Mouse (Mus musculus) frontal cortex, adult (tissue): ENCODE data around the gene Pikfyve.

Experiments used
- ATAC-seq: cut with Nextera tagmentation; 2 replicates; pipeline ENCODE4 v1.9.2; 2017; ENCODE audit warnings: mild to moderate bottlenecking, moderate library complexity, mixed read lengths; ENCODE audit not compliant: low TSS enrichment

Gene Pikfyve

DNA sequence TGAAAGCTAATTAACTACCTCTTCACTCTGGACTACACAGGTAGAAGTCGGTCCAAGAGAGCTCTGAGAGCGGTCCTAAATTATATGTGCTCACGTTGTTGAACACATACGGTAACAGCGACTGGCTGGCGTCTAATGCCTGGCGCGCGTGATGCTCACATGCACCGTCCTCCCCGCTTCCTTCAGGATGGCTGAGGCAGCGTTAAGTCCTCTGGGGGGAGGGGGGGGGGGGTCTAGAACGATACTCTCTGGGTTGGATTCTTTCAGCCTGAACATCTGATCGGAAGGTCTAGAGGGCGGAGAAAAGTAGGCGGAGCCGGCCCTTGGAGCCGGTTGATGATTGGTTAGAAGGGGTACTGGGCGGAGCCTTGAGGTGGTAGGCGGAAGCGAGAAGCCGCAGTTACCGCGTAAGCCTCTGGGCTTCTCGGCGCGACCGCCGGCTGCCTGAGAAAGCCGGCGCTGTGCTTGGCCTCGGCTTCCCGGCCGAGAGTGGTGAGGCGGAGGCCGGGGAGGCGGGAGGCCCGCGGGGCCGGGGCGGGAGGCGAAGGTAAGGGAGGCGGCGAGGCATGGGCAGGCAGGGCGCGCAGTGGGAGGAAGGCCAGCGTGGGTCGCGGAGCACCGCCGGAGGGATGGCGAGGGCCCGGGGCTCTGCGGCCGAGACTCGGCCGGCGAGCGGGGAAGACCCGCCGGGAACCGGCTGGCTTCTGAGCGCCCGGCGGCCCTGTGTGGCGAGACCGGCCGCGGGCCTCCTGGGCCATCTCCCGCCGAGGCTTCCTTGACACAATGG is at the start of gene Pikfyve, which contains the start of gene Idh1:
Gene Pikfyve (plus strand): TSS at position 397 of the 787 bp plus-strand sequence.
Gene Idh1 (minus strand): TSS at position 214 of the 787 bp plus-strand sequence.
- ATAC-seq, result peak; percentile 97

DNA sequence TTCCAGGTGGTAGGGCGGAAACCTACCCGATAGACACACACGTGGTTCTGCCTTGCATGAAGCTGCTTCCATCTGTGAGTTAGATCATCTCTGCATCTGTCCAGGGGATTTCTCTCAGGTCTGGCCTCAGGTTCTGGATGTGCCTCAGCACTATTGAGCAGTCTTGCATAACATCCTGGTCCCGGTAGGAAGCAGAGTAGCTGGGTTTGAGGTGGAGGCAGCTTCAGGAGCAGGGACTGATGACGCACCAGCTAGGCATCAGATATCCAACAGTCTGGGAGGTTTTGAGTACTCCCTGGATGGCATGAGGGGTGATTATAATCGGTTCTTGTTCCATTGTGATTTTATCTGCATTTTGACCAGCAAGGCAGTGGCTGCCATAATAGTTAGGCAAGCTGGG is 48.9 kb upstream of the Pikfyve start:
- ATAC-seq, result no peak

DNA sequence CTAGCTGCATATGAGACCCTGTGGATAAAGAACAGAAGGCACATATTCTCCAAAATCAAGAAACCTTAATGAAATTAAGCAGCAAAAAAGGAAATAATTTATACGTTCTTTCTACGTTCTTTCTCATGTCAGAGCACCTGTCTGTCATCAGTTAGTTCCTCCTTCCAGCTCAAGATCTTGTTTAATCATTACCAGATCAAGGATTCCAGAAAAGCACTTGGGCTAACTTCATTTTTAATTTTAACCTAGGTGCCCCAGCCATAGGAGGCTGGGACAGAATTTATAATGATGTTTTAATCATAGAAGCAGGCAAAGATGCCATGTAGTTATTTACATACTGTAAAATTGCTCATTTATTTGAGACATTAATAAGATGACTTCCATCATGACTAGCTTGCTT is 41.7 kb upstream of the Pikfyve start:
- no peak for ATAC-seq

DNA sequence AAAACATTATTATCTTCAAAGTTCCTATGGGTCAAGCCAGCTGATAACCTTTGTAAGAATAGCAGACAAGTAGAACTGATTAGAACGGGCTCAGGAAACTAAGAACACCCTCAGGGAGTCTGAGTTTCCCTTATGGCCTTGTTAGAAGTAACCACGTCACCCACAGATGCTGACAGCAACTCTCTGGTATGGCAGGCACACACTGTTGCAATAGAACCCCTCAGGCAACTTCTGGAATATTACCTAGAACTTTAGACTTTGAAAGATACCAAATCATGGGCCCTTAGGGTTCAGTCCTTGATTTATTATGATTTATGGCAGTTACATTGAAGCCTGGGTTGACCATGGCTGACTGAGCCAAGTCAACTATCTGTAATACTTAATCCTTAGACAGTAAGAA is 39.9 kb upstream of the Pikfyve start:
- no peak for ATAC-seq

DNA sequence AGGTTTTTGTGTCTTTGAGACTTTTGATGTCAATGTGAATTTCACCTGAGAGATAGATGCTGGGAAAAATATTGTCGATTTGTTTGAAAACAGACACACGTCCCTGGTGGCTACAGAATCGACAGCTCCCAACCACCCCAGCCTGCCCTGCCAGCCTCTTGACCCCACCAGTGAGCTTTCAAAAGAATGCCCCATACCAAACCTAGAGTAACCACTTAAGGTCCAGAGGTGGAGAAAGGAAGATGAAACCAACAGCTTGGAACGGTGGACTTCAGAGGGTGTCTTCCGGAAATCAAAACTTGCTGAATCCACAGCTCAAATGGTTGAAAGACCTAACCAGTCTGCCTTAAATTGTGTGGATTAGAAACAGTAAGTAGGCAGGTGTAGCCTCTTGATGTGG is 39.2 kb upstream of the Pikfyve start:
- ATAC-seq, result no peak

DNA sequence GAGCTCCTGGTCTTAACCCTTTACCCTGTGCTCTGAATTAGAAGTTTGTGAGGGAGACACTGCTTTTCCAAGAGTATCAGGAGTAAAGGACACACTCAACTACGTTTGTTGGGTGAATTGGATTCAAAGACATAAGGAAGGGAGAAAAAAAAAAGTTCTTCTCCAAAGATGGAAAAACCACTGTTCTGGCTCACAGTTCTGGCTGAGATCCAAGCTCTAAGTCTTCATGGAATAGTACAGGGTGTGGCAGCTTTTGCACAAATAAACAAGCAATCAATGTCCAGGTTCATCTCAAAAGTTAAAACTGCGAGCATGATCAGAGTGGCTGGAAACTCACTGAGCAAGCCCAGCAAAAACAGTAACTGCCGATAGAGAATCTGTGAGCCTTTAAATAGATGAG is 38.5 kb upstream of the Pikfyve start:
- ATAC-seq, result no peak

DNA sequence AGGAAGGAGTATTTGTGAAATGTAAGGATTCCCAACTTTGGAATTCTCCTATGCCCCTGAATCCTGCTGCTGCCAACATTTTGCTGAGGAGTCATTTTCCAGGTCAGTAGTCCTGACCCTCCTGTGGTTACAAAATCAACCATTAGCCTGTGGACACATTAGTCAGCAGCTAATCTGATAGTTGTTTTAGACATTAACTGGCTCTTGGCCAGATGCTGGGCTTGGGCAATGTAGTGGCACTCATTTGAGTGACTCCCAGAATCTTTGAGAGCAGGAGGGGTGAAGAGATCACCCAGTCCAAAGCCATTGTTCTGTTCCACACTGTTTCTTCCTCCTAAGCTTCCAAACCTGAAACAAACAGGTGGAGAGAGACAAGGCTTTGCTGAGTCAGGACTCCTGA is 31.7 kb upstream of the Pikfyve start:
- no peak for ATAC-seq

DNA sequence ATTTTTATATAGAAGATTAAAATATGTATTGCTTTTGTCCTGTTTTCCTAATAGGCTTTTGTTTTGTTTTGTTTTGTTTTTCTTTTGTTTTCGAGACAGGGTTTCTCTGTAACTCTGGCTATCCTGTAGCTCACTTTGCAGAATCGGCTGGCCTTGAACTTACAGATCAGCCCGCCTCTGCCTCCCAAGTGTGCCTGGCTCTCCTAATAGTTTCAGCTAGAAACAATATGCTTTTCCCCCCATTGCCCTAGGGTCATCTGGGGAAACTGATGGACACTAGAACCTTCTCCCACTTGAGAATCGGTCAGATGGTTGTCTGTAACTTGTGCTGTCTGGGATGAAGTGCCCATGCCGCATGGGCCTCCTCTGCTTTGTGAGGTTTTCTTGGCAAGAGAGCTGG is 30.4 kb upstream of the Pikfyve start:
- ATAC-seq, result no peak

DNA sequence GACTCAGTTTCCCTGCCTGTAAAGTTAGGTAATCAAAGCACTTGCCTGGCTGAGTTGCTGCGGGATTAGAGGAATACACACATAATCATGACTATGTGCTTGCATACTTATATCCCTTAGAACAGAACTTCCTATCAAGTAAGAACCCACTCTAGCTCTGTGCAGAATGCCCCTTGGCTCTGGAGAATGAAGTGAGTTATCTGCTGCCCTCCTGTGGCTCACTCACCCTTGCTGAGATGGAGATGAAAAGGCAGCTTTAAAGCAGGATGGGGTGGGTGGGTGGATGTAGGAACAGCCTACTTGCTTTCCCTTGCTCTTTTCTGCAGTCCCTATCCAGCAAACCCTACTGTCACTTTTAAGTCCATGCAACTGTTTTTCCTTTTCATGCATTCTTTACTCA is 24.3 kb upstream of the Pikfyve start:
- peak; percentile 55; the same call in 1 of the 2 replicates for ATAC-seq

DNA sequence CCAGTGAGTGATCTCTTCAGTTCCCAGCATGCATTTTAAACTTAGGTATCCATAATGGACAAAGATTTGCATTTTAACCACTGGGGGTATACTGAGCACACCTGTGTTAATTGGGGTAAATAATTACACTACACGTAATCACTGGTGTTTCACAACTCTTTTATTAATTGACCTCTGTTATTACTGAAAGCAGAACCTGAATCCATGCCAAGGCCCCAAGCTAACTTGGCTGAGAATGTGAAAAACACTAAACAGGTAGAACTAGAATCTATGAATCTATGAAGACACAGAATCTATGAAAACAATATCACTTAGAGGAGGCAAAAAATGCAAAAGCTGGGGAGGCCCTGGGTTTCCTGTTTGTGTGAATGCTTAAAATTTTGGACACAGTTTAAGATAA is 19.0 kb upstream of the Pikfyve start:
- ATAC-seq, result no peak

DNA sequence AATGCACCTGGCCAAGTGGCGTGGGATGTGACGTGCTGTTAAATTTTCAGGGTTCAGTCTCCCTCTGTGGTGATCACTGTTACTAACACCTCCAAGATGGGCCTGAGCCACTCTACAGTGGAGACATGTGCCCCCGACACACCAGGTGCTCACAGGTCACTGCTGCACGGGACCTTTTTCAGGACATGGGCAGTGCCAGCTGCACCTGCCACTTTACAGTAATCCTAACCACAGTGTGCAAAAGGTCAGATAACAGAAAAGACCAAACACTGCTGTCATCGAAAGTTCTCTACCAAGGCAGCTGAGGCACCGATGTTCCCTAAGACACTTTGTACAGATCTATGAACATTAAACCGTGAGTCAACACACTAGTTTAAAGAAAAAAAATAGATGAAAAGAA is 16.9 kb upstream of the Pikfyve start:
- ATAC-seq, result no peak

DNA sequence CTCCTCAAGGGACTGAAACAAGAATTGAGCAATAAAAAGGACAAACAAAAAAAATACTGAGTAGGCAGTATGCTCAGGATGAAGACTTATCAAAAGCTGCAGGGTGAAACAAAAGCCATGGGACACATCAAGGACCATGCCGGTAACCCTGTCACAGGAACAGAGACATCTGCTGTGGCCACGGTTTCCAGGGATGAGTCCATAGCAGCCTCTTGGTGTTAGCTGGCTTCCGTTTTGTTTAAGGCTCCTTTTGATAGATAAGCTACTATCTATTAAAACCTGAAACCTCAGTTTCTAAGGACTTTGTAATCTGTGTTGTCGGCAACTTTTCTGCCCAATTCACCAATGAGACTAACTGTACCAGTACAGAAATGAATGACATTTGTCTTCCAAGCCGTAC is 16.5 kb upstream of the Pikfyve start:
- no peak for ATAC-seq

DNA sequence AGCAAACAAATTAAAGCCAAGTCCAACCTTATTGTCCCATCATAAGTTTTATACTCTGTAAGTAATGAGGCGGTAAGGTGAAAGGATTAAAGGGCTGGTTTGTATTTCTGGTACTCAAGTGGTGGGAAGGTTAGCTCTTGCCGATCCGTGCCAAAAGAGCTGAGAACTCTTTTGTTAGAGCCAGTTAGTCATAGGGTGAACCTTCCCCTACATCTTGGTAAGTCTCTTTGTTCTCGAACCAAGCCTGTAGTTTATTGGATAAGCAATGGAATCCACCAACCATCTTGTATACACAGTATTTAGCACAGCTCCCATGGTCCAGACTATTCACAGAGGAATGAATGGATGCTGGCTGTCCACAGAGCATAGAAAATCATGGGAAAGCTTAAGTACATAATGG is 14.9 kb upstream of the Pikfyve start:
- ATAC-seq, result no peak

DNA sequence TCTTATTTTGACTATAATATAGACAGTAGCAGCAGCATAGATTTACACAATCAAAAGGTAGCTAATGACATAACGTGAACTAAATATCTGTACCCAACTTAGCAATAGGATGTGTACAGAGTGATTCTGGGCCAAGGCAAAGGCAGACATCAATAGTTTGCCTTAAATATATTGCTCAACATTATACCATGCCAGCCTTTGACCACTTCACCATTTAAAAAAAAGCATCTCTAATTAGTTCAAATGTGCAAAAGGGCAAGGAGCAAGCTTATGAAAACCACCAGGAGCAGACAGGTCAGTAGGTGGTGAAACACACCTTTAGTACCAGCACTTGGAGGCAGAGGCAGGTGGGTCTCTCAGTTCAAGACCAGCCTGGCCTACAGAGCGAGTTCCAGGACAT is 12.8 kb upstream of the Pikfyve start:
- ATAC-seq, result no peak

DNA sequence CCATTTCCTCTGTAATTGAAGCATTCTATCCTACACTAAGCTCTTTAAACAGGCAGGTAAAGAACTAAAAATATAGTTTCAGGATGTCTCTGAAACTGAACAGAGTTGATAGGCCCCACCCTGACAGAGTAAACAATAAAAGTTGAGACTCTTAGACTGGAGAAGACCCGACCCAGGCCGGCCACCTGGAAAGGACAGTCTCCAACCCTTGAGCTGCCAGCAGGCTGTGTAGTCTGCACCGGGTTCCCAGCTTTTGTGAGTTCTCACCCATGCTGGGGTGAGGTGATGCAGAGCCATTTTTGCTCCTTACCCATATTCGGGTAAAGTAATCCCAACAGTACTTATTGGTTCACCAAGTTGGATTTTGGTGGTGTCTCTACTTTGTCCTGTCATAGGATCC is 10.3 kb upstream of the Pikfyve start:
- ATAC-seq, result no peak

DNA sequence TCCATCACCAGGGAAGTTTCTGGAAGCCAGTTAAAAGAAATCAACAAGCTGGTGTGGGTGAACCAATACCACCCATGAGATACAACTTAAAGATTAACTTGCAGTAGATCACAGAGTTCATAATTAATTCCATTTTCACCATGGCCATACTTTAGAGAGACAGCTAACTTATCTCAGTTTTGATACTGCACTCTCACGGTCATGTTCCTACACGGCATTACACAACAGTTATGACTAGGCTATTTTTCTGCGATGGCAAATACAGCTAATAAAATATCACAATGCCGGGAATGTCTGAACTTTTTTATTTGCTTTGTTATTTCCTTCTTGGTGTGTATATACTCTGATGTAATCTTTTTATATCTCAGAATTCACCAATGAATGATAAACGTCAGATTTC is 9.6 kb upstream of the Pikfyve start:
- ATAC-seq, result no peak

DNA sequence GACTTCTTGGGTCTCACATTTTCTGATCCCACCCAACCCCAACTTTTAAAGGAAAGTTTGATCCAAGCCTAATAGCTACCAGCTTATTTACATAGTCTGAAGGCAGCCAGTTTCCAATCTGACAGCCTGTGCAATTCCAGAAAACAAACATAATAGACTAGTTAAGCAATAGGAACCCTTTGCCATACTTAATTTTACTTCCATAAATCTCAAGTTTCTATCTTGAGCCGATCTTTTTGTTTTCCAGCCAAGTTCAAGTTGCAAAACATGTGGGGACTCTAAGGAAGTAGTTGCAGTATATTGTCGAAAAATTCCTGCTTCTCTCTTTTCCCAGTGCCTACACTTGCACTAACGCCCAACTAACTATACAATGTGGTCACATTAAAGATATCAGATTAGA is 9.0 kb upstream of the Pikfyve start:
- no peak for ATAC-seq

DNA sequence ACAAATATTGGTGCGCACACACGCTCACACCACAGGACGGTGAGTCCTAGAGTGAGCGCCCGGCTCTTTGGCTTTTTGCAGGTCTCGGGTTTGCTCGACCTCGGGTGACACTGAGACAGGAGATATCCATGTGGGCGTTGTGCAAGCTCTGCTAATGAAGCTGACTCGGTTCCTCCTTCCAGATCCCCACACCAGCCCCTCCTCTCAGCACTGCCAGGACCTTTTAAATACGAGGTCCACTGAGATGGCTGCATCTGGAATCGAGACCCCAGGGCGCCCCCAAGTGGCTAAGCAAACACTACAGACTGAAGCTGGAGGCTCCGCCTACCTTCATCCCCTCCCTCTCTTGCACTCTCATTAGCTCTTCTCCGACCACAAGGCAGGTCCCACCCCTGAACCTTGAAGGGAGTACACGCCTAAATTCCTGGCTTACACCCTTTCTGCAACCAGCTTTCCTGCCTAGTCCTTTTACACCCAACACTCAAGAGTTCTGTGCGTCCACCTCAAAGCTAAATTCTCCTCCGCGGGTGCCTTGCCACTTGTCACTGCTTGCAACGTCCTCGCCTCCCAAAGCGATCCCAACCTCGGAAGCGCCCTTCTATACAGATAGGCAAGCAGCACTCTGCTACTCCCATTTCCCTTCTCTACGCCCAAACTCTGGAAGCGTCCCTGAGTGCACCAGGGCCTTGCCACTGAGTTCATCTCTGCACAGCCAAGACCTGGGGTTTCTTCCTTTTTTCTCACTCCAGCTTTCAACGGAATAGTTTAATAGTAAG is 8.2 kb upstream of the Pikfyve start:
- peak; percentile 72 for ATAC-seq

DNA sequence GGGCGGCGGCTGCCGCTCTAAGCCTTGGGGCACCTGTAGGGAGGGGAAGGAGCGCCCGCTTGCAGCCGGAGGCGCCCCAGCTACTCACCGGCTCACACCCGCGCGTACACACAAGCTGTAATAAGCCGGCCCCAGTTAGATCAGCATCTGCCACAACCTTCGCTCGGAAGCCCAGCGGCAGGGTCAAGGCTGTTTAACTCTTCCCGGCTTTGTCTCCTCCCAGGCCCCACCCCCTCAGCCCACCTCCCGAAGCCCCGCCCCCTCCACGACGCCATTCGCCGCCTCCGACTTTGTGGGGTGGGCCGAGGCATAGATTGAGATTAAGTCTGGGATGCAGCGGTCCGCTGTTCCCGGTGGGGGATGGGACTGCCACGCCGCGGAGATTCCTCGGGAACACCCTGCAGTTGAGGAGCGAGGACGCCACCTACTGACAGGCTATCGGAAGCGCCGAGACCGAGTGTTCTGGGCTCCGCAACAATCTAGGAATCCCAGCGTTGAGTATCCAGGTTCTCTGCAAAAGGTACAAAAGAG is 7.5 kb upstream of the Pikfyve start:
- peak; percentile 83 for ATAC-seq

DNA sequence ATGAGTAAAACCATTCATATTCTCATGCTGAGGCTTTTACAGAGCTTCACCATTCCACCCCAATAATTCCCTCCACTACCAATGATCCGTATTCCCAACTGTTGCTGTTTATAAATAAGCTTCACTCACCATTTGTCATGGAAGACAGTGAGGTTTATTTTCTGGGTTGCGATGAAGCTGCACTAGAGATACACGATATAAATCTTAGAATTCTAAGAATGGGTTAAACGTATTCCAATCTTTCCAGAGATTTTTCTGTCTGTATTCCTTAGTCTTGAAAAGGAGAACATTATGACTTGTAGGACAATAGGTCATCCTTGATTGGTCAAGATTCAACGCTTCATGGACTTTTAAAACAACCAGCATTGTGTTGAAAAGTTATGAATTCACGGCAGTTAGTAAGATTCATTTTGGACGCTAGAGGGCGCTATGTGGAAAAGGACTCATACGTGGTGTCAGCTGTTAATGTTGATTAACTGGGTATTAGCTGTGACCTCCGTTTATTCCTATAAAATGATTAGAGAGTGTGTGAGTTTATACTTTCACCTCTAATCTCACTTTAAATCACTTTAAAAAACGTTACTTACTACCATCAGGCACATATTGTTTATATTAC is 6.7 kb upstream of the Pikfyve start:
- ATAC-seq, result no peak

DNA sequence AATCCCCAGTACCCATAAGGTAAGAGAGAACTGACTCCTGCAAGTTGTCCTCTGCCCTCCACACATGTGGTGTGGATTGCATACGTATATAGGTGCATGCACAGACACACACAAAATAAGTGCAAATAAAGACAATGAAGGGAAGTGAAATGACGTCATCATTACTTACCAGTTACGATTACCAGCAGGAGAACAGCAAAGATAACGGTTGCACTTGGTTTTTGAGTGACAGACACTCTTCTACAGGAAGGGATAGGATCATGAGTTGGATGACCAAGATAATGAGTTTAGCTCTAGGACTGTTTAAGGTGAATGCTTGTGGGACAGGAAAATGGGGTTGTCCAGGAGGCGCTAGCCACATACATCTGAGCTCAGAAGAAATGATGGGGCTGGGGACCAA is 5.0 kb upstream of the Pikfyve start:
- no peak for ATAC-seq

DNA sequence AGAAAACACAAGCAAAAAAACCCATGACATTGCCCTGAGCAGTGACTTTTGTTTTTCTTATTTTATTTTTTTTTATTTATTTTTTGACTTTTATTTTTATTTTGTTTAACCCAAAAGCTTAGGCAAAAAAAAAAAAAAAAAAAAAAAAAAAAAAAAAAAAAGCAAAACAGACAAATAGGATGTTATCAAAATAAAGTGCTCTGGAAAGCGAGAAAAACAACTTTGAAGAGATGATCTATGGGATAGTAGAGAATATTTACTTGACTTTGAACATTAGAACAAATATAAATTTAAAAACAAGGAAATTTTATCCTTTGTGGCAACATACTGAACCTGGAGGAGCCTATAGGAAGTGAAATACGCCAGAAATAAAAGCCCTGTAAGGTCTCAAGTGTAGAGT is 2.5 kb upstream of the Pikfyve start:
- no peak for ATAC-seq

DNA sequence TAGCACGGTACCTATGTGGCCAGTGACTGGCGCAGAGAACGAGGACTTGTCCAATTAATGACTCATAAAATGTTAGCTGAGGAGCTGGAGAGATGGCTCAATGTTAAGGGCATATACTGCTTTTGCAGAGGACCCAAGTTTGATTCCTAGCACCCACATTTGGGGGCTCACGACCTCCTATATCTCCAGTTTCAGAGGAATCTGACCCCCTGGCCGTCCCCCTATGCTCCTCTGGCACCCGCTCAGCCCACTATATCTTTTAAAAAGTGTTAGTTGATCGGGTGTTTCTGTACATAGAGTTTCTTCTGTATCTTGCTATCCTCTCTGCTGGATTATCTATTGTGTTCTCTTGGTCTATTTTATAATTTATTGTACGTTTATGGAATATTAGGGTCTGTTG is 1.5 kb upstream of the Pikfyve start:
- ATAC-seq, result no peak
